Mouse (Mus musculus) gastrocnemius, postnatal 10 days (tissue): ENCODE data around the gene Hdac4. TPM values are rescaled to one million over a fixed set of nuclear protein-coding genes. Genes with fewer than 3 reads are reported as not detected.
A peak's percentile ranks its signal among the peaks of the same experiment; 100 is the strongest.

Experiments used
- DNase-seq: peaks from one replicate; pipeline ENCODE4 v3.0.0; 2021; ENCODE audit warnings: mixed read lengths
- total RNA-seq, 2 experiments: library from RNA; stranded (reverse); gene quantifications; 2 replicates each; pipeline ENCODE4 v1.2.3; 2021

Gene Hdac4
- total RNA-seq, 2 experiments from 2014 or later, result 54.9 to 60.0 TPM

- DNase-seq, result no peak
Observed at GRCm38 (mm10) chr1:92023906-92024305, 171.6 kb downstream of the Hdac4 start.

GRCm38 (mm10) chr1:92022009-92022408, 173.5 kb downstream of the Hdac4 start:
- no peak for DNase-seq

GRCm38 (mm10) chr1:92015938-92016672, 179.4 kb downstream of the Hdac4 start:
- DNase-seq, result peak; percentile 37

- no peak for DNase-seq
Observed at GRCm38 (mm10) chr1:92015252-92015651, 180.2 kb downstream of the Hdac4 start.

GRCm38 (mm10) chr1:92014496-92014895, 181.0 kb downstream of the Hdac4 start:
- DNase-seq, result no peak

- DNase-seq, result no peak
Observed at GRCm38 (mm10) chr1:92006666-92007065, 188.8 kb downstream of the Hdac4 start.

GRCm38 (mm10) chr1:92005617-92005940, 189.9 kb downstream of the Hdac4 start:
- DNase-seq, result no peak

- no peak for DNase-seq
Observed at GRCm38 (mm10) chr1:92004906-92005616, 190.4 kb downstream of the Hdac4 start.

- DNase-seq, result no peak
Observed at GRCm38 (mm10) chr1:92004122-92004521, 191.4 kb downstream of the Hdac4 start.

GRCm38 (mm10) chr1:92000226-92000625, 195.3 kb downstream of the Hdac4 start:
- no peak for DNase-seq

GRCm38 (mm10) chr1:91993658-91994165, 201.8 kb downstream of the Hdac4 start:
- no peak for DNase-seq

- DNase-seq, result no peak
Observed at GRCm38 (mm10) chr1:91992652-91993051, 202.8 kb downstream of the Hdac4 start.

- no peak for DNase-seq
Observed at GRCm38 (mm10) chr1:91991597-91991996, 203.9 kb downstream of the Hdac4 start.

GRCm38 (mm10) chr1:91990852-91991251, 204.6 kb downstream of the Hdac4 start:
- DNase-seq, result no peak

GRCm38 (mm10) chr1:91988866-91989265, 206.6 kb downstream of the Hdac4 start:
- no peak for DNase-seq

GRCm38 (mm10) chr1:91987431-91987830, 208.1 kb downstream of the Hdac4 start:
- peak; percentile 39 for DNase-seq

GRCm38 (mm10) chr1:91985783-91986182, 209.7 kb downstream of the Hdac4 start:
- DNase-seq, result no peak

GRCm38 (mm10) chr1:91984507-91984906, 211.0 kb downstream of the Hdac4 start:
- no peak for DNase-seq

GRCm38 (mm10) chr1:91981381-91981780, 214.1 kb downstream of the Hdac4 start:
- no peak for DNase-seq

- no peak for DNase-seq
Observed at GRCm38 (mm10) chr1:91978443-91978842, 217.1 kb downstream of the Hdac4 start.

- peak; percentile 63 for DNase-seq
Observed at GRCm38 (mm10) chr1:91968710-91969379, 226.7 kb downstream of the Hdac4 start.

- peak; percentile 50 for DNase-seq
Observed at GRCm38 (mm10) chr1:91967041-91967440, 228.5 kb downstream of the Hdac4 start.
